Mouse (Mus musculus): ENCODE results near the gene Elavl1.
A peak's percentile ranks its signal among the peaks of the same experiment; 100 is the strongest.
"Not testable (repeated sequence)": the region's sequence is repeated elsewhere in the genome, so short reads cannot be mapped to it uniquely, and the experiment has no call there.

Gene Elavl1

GRCm38 (mm10) chr8:4324983-4325750 lies at the start of gene Elavl1, which contains the start of gene Ccl25:
Gene Elavl1, minus strand, starts transcription at chr8:4325413.
Gene Ccl25, plus strand, starts transcription at chr8:4325210.
- peak; percentile 99 for DNase-seq

DNA sequence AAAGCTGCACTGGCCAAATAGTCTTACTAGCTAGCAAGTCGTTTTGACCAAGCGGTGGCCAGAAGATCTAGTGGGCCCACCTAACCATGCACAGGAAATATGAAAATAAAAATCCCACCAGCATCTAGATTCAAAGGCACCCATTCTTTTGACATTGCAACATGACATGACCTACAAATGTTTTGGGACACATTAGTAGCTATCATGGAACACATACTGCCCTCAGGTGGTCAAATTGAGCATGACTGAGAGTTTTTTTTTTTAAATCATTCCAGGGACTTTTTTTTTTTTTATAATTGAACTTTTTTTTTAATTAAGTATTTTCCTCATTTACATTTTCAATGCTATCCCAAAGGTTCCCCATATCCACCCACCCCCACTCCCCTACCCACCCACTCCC lies 47.4 kb upstream of the Elavl1 start:
- DNase-seq, result no peak

- peak in 1 of 2 experiments; percentile 9 for DNase-seq
Observed at GRCm38 (mm10) chr8:4370078-4370477, 44.9 kb upstream of the Elavl1 start.

- DNase-seq, result no peak
Observed at GRCm38 (mm10) chr8:4368470-4368869, 43.3 kb upstream of the Elavl1 start.

DNA sequence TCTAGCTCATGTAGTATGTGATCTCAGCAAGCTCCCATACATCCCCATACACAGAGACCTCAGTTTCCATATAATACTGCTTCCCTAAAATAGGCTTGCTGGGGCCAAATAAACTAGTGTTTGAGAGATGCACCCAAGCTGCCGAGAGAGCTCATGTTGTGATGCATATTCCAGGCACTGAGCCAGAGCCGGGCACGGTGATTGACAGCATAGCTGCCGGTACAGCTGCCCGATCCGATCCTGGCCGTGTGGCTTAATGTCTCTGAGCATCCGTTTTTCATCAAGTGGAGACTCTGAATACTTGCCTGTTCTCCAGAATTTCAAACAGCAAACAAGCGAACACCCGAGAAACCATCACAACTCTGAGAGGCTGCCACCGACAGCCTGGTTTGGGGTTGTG lies 42.6 kb upstream of the Elavl1 start:
- DNase-seq, result peak in 1 of 2 experiments; percentile 18

- DNase-seq, result no peak
Observed at GRCm38 (mm10) chr8:4366189-4366588, 41.0 kb upstream of the Elavl1 start.

- no peak for DNase-seq
Observed at GRCm38 (mm10) chr8:4360922-4361321, 35.7 kb upstream of the Elavl1 start.

- DNase-seq, result no peak
Observed at GRCm38 (mm10) chr8:4359362-4359761, 34.1 kb upstream of the Elavl1 start.

- no peak for DNase-seq
Observed at GRCm38 (mm10) chr8:4355455-4355854, 30.2 kb upstream of the Elavl1 start.

DNA sequence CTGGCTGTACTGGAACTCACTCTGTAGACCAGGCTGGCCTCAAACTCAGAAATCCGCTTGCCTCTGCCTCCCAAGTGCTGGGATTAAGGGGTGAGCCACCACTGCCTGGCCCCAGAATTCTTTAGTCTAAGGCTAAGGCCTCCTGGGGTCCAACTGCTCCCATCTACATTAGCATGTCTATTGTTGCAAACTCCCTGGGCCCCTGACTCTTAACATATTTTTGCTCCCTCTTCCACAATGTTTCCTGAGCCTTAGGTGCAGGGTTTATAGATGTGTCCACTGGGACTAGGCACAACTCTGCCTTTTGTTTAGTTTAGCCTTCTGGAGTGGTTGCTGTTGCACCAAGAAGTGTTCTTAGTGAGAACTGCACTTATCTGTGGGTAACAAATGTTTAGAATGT lies 29.3 kb upstream of the Elavl1 start:
- DNase-seq, result no peak

- no peak for DNase-seq
Observed at GRCm38 (mm10) chr8:4353741-4354140, 28.5 kb upstream of the Elavl1 start.

DNA sequence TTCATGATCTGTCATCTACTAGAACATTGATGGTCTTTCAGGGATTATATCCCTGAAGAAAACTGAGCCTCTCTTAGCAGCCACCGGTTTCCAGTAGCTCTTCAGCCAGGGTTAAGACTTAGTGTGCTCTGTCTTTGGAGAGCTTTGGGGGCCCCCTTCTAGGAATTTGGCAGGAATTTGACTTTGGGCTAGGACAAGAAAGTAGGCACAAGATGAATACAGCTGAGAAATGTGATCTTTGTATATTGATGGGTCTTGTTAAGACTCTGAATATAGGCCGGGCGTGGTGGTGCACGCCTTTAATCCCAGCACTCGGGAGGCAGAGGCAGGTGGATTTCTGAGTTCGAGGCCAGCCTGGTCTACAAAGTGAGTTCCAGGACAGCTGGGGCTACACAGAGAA lies 27.3 kb upstream of the Elavl1 start:
- DNase-seq, result not testable (repeated sequence)

GRCm38 (mm10) chr8:4350618-4351017 lies 25.4 kb upstream of the Elavl1 start:
- DNase-seq, result no peak

- DNase-seq, result no peak
Observed at GRCm38 (mm10) chr8:4349335-4349734, 24.1 kb upstream of the Elavl1 start.

DNA sequence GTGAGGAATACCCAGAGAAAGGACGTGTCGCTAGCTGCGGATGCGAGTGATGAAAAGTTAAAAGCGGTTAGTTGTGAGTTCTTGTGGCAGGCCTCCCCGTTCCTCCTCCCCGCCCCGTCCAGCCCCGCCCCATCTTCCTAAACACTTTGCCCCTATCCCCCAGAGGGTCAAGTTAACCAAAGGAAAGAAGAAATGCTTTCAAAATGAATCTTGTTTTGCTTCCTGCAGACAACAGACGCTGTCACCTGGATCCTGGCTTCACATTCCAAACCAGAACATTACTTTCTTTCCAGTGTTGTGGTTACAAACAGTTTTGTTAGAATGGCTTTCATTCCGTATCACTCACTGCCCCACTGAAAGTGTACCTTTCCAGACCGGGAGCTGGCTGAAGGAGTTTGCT lies 23.1 kb upstream of the Elavl1 start:
- DNase-seq, result no peak

DNA sequence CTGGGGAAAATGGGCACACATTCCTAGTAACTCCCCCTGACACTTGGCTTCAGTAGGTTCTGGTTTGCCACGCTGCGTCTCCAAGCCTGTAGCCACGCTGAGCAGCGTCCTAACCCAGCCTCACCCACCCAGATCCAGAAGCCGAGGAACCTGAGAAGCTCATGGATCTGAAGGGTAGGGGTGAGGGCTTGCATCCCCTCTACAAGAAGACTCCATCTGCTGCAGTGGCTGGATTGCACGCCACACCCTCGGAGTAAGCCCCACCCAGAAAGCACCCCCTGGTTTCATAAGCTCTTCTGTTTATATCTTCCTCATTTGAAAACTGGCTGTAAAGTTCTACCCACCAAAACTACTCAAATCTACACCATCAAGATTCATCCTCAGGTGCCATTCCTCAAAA lies 22.4 kb upstream of the Elavl1 start:
- no peak for DNase-seq

DNA sequence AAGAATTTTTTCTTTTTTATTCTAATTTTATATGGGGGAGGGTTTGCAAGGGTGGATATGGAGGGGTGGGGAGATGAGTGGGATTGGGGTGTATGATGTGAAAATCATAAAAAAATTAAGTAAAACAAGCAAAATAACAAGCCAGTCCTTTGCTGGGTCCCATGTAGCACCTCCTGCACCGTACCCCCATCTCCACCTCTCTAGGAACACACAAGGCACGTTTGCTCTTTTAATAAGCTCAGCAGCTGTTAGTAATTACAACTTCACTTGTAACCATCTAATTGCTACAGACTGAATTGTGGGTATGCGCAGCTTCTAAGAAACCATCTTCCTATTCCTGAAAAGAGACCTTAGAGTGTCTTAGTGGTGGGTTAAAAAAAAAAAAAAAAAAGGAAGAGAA lies 15.0 kb upstream of the Elavl1 start:
- no peak for DNase-seq

GRCm38 (mm10) chr8:4335678-4336077 lies 10.5 kb upstream of the Elavl1 start:
- DNase-seq, result no peak

GRCm38 (mm10) chr8:4333966-4334365 lies 8.8 kb upstream of the Elavl1 start:
- DNase-seq, result no peak

GRCm38 (mm10) chr8:4329000-4329399 lies 3.8 kb upstream of the Elavl1 start:
- peak in 1 of 2 experiments; percentile 21 for DNase-seq

- DNase-seq, result no peak
Observed at GRCm38 (mm10) chr8:4325751-4326036, 481 bp upstream of the Elavl1 start.

- DNase-seq, result no peak
Observed at GRCm38 (mm10) chr8:4324525-4324924, 688 bp downstream of the Elavl1 start.

- no peak for DNase-seq
Observed at GRCm38 (mm10) chr8:4323917-4324316, 1.3 kb downstream of the Elavl1 start.

GRCm38 (mm10) chr8:4322470-4322869 lies 2.7 kb downstream of the Elavl1 start:
- peak; percentile 77 to 86 for DNase-seq

- DNase-seq, result no peak
Observed at GRCm38 (mm10) chr8:4321031-4321430, 4.2 kb downstream of the Elavl1 start.
